Mouse (Mus musculus): ENCODE measurements around the gene Ctsk.

GRCm38 (mm10) chr3:95456367-95456766 is 42.7 kb upstream of the Ctsk start:
- TF ChIP-seq CTCF (IDR thresholded peaks at IDR 0.05; ENCODE audit: insufficient read depth, low read depth, low read length) (no peak), POLR2A (IDR thresholded peaks at IDR 0.05; ENCODE audit: insufficient read depth, low read depth, low read length) (no peak)
